Mouse (Mus musculus) megakaryocyte, embryonic 14.5 days (primary cell): ENCODE results near the gene Tulp1.

ENCODE experiments used
- FLI1 ChIP-seq: IDR thresholded peaks from 2 replicates; pipeline ENCODE4 v1.6.1; 2012; ENCODE audit warnings: low read length, inconsistent platforms, mixed read lengths
- GATA1 ChIP-seq: IDR thresholded peaks from 3 replicates; pipeline ENCODE4 v1.6.1; 2012; ENCODE audit warnings: mixed read lengths, low read length, inconsistent platforms, borderline replicate concordance

- TF ChIP-seq GATA1 = no peak; the same call in 2 of the 3 replicates
- TF ChIP-seq FLI1 = no peak
Measured at GRCm38 (mm10) chr17:28375592-28376061, 10.6 kb upstream of the Tulp1 start.
